Mouse (Mus musculus) stomach, postnatal 0 days (tissue): ENCODE measurements around the gene Prox1. TPM values are rescaled to one million over a fixed set of nuclear protein-coding genes. Genes with fewer than 3 reads are reported as not detected.

ENCODE experiments used
- ATAC-seq: fragments of 200-750 bp; cut with Nextera tagmentation; 2 replicates; pipeline ENCODE4 v1.8.0; 2017; ENCODE audit not compliant: low FRiP score, low TSS enrichment
- DNase-seq: peaks from one replicate; pipeline ENCODE4 v3.0.0-alpha.2; 2016; ENCODE audit warnings: low spot score
- H3K27ac ChIP-seq: fragments of 300-500 bp; sonication (generic); replicated peaks from 2 replicates; pipeline ENCODE4 v1.5.1; 2014; ENCODE audit warnings: mild to moderate bottlenecking, control low read depth
- H3K27me3 ChIP-seq: fragments of 300-500 bp; sonication (generic); 2 replicates; pipeline ENCODE4 v1.6.1; 2014; ENCODE audit warnings: low read length; ENCODE audit not compliant: control insufficient read depth, insufficient read depth
- H3K36me3 ChIP-seq: fragments of 300-500 bp; sonication (generic); 2 replicates; pipeline ENCODE4 v1.6.1; 2014; ENCODE audit warnings: low read length, mixed read lengths; ENCODE audit not compliant: control insufficient read depth, insufficient read depth
- H3K4me1 ChIP-seq: fragments of 300-500 bp; sonication (generic); replicated peaks from 2 replicates; pipeline ENCODE4 v1.6.1; 2014; ENCODE audit warnings: antibody characterized with exemption; ENCODE audit not compliant: control insufficient read depth, insufficient read depth
- H3K4me2 ChIP-seq: fragments of 300-500 bp; sonication (generic); replicated peaks from 2 replicates; pipeline ENCODE4 v1.6.1; 2014; ENCODE audit warnings: low read depth, mild to moderate bottlenecking, control low read depth, moderate library complexity
- H3K4me3 ChIP-seq: fragments of 300-500 bp; sonication (generic); 2 replicates; pipeline ENCODE4 v1.5.1; 2014; ENCODE audit warnings: low read depth, low read length, control low read depth
- H3K9ac ChIP-seq: fragments of 300-500 bp; sonication (generic); 2 replicates; pipeline ENCODE4 v1.6.1; 2014; ENCODE audit warnings: mild to moderate bottlenecking, low read length, control low read depth, mixed read lengths
- H3K9me3 ChIP-seq: fragments of 300-500 bp; sonication (generic); 2 replicates; pipeline ENCODE4 v1.6.1; 2016; ENCODE audit warnings: low read length; ENCODE audit not compliant: control insufficient read depth
- CTCF ChIP-seq: IDR thresholded peaks from 2 replicates; pipeline ENCODE4 v1.5.1; 2016; ENCODE audit warnings: antibody characterized with exemption, low read depth, mild to moderate bottlenecking, moderate library complexity
- EP300 ChIP-seq: optimal IDR thresholded peaks from 2 replicates; pipeline ENCODE3; 2016; ENCODE audit warnings: antibody characterized with exemption
- WGBS: fragments of 180-500 bp; shearing (Covaris S2); extraction: QIAGEN DNeasy Blood & Tissue Kit; methylation state at CpG from one replicate; pipeline ENCODE4 v1.1.7; 2014; 5-methylcytosine and 5-hydroxymethylcytosine counted together
- polyA plus RNA-seq: library from polyadenylated mRNA; unstranded; fragments of >200 nt; fragmentation: Nextera tagmentation; extraction: Ambion mirVana; gene quantifications from 2 replicates; pipeline ENCODE4 v1.2.1, GENCODE M21; 2015

Gene Prox1
- polyA plus RNA-seq, 1 experiment from 2014 or later: 0.40 TPM

GRCm38 (mm10) chr1:190085703-190086102, 84.8 kb downstream of the Prox1 start:
- no peaks in the 10 kb centered on the region for H3K27me3 ChIP-seq
- ATAC-seq (no peak), DNase-seq (no peak)
- H3K9me3 ChIP-seq: no peaks in the 10 kb centered on the region
- WGBS: 82% methylated on average over 7 of the region's 7 CpGs
- no peaks in the 10 kb centered on the region for H3K4me1 ChIP-seq
- no peak overlapping the region for H3K27ac ChIP-seq
- H3K4me2 ChIP-seq: no peak overlapping the region
- H3K36me3 ChIP-seq: no peaks in the 10 kb centered on the region
- H3K4me3 ChIP-seq: no peak overlapping the region
- H3K9ac ChIP-seq: no peak overlapping the region
- TF ChIP-seq CTCF: no peak
- no peak for TF ChIP-seq EP300

GRCm38 (mm10) chr1:190079643-190080275, 90.8 kb downstream of the Prox1 start:
- no peak overlapping the region for H3K4me2 ChIP-seq
- TF ChIP-seq EP300: no peak
- TF ChIP-seq CTCF: no peak
- H3K4me1 ChIP-seq: no peaks in the 10 kb centered on the region
- no peaks in the 10 kb centered on the region for H3K36me3 ChIP-seq
- WGBS: 74% methylated on average over 9 of the region's 10 CpGs
- DNase-seq (no peak), ATAC-seq (no peak)
- no peak overlapping the region for H3K4me3 ChIP-seq
- H3K27ac ChIP-seq: no peak overlapping the region
- no peak overlapping the region for H3K9ac ChIP-seq
- H3K27me3 ChIP-seq: no peaks in the 10 kb centered on the region
- H3K9me3 ChIP-seq: no peaks in the 10 kb centered on the region

GRCm38 (mm10) chr1:190076601-190077000, 93.9 kb downstream of the Prox1 start:
- H3K9me3 ChIP-seq: no peaks in the 10 kb centered on the region
- DNase-seq (no peak), ATAC-seq (no peak)
- 64% methylated on average over 11 of the region's 11 CpGs for WGBS
- no peak overlapping the region for H3K4me2 ChIP-seq
- no peak overlapping the region for H3K9ac ChIP-seq
- H3K36me3 ChIP-seq: no peaks in the 10 kb centered on the region
- no peaks in the 10 kb centered on the region for H3K4me1 ChIP-seq
- TF ChIP-seq CTCF (no peak), EP300 (no peak)
- no peak overlapping the region for H3K4me3 ChIP-seq
- no peak overlapping the region for H3K27ac ChIP-seq
- H3K27me3 ChIP-seq: no peaks in the 10 kb centered on the region

Other genes starting within 250 kb of the Prox1 start
- 59.0 and 61.7 TPM in 2 replicates for gene Smyd2, start 248.4 kb downstream of the Prox1 start, polyA plus RNA-seq